Mouse (Mus musculus) lung, postnatal 0 days (tissue): Measurements from ENCODE around the gene Mup5.

Experiments used
- CTCF ChIP-seq: IDR thresholded peaks from 2 replicates; pipeline ENCODE4 v1.5.1; 2016; ENCODE audit warnings: antibody characterized with exemption, mild to moderate bottlenecking
- EP300 ChIP-seq: IDR thresholded peaks from 2 replicates; pipeline ENCODE4 v1.6.1; 2016; ENCODE audit warnings: antibody characterized with exemption, mild to moderate bottlenecking, control low read depth

- TF ChIP-seq CTCF (no peak), EP300 (no peak)
These were observed 19.4 kb downstream of the Mup5 start for GRCm38 (mm10) chr4:61815602-61816001.
